Mouse (Mus musculus): ENCODE data around the gene Meis1. TPM values are rescaled to one million over a fixed set of nuclear protein-coding genes. Genes with fewer than 3 reads are reported as not detected.

Gene Meis1
- polyA plus RNA-seq, 1 experiment from 2014 or later, result 39.6 TPM

DNA sequence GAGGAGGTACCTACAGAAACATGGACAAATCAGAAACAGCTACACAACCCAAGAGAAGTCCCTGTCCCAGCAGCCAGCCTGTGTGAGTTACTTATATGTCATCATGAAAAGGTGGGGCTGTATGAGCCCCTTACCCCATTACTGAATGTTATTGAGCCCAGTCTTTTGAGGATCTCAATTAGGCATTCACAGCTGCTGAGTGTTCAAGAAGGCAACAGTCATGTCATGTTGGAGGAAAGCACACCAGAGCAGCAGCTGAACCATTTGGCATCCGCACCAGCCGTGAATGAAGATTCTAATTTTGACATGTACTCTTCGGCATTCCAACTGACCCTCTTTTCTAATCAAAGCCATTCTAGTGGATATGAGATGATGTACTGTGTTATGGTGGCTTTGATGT, 172.9 kb downstream of the Meis1 start:
- TF ChIP-seq EP300 (IDR thresholded peaks at IDR 0.05), result no peak
- TF ChIP-seq CTCF (IDR thresholded peaks at IDR 0.05), result no peak
- DNase-seq (ENCODE audit: low spot score) (no peak), ATAC-seq (no peak)
- H3K4me3 ChIP-seq (ENCODE audit: low read depth, low read length), result no peak overlapping the region
- H3K9me3 ChIP-seq (ENCODE audit: low read length), result no peaks in the 10 kb centered on the region
- H3K9ac ChIP-seq (replicated peaks; ENCODE audit: low read depth), result no peak overlapping the region
- H3K27me3 ChIP-seq (replicated peaks; ENCODE audit: insufficient read depth, low read length), result no peaks in the 10 kb centered on the region
- no peaks in the 10 kb centered on the region for H3K36me3 ChIP-seq (ENCODE audit: insufficient read depth, low read length)
- H3K27ac ChIP-seq (ENCODE audit: low read length), result no peak overlapping the region
- H3K4me1 ChIP-seq (ENCODE audit: insufficient read depth, low read depth, low read length), result no peaks in the 10 kb centered on the region
- WGBS, result 71% methylated on average over 3 of the region's 3 CpGs
- no peak overlapping the region for H3K4me2 ChIP-seq (replicated peaks; ENCODE audit: low read depth, low read length)

DNA sequence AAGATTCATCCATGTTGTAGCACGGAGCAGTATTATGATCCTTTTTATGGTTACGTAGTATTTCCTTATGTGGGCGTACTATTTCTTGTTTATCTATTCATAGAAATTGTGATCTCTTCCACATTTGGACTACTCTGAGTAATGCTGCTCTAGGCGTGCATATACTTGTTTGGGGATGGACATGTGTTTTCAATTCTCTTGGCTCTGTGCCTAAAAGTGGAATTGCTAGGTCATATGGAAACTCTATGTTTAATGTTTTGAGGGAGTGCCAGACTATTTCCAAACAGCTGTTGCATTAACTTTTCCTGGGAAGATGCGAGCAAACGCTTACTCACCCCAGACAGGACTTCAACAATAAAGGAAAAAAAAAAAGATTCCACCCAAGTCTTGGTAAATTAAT, 173.3 kb downstream of the Meis1 start:
- TF ChIP-seq CTCF (IDR thresholded peaks at IDR 0.05) (no peak), EP300 (IDR thresholded peaks at IDR 0.05) (no peak)
- DNase-seq (ENCODE audit: low spot score), result peak; percentile 33

DNA sequence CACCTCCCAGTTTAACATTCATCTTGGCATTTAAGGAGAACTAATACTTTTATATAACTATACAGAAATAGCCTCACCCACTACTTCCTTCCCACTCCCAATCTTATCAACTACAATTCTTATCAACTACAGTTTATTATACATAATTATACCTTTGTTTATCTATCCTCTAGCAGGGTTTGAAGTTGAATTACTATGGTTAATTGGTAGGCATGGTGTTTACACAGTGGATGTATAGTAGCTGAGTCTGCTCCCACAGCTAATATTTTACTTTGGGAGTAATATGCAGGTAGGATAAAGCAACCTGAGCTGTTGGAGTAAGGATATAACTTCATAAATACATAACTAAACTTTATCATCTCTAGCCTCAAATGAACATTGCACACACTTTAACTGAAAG, 188.7 kb downstream of the Meis1 start:
- Histone ChIP-seq H3K9ac (replicated peaks; ENCODE audit: low read depth) (no peak overlapping the region), H3K27ac (ENCODE audit: low read length) (no peak overlapping the region), H3K4me1 (ENCODE audit: insufficient read depth, low read depth, low read length) (no peaks in the 10 kb centered on the region), H3K9me3 (ENCODE audit: low read length) (no peaks in the 10 kb centered on the region), H3K4me2 (replicated peaks; ENCODE audit: low read depth, low read length) (no peak overlapping the region), H3K4me3 (ENCODE audit: low read depth, low read length) (no peak overlapping the region), H3K27me3 (replicated peaks; ENCODE audit: insufficient read depth, low read length) (no peaks in the 10 kb centered on the region), H3K36me3 (ENCODE audit: insufficient read depth, low read length) (no peaks in the 10 kb centered on the region)
- DNase-seq (ENCODE audit: low spot score) (no peak), ATAC-seq (no peak)
- TF ChIP-seq CTCF (IDR thresholded peaks at IDR 0.05), result no peak
- TF ChIP-seq EP300 (IDR thresholded peaks at IDR 0.05), result no peak

More for the DNA sequence above, 173.3 kb downstream of the Meis1 start:
- Histone ChIP-seq H3K4me2 (replicated peaks; ENCODE audit: low read depth, low read length) (no peak overlapping the region), H3K27ac (ENCODE audit: low read length) (no peak overlapping the region), H3K27me3 (replicated peaks; ENCODE audit: insufficient read depth, low read length) (no peaks in the 10 kb centered on the region), H3K4me3 (ENCODE audit: low read depth, low read length) (no peak overlapping the region), H3K9ac (replicated peaks; ENCODE audit: low read depth) (no peak overlapping the region), H3K4me1 (ENCODE audit: insufficient read depth, low read depth, low read length) (no peaks in the 10 kb centered on the region), H3K9me3 (ENCODE audit: low read length) (no peaks in the 10 kb centered on the region), H3K36me3 (ENCODE audit: insufficient read depth, low read length) (no peaks in the 10 kb centered on the region)
- WGBS, result 70% methylated on average over 6 of the region's 6 CpGs
- ATAC-seq, result peak; percentile 41; the same call in 1 of the 2 replicates

Measured in lung, postnatal 0 days (tissue).